Mouse (Mus musculus) MEL (cell line): ENCODE results near the gene Ccdc158.

Experiments
- CHD2 ChIP-seq: IDR thresholded peaks from 2 replicates; pipeline ENCODE4 v1.6.1; 2011; ENCODE audit warnings: low read length, improper control_type of control experiment
- CTCF ChIP-seq, 3 experiments: IDR thresholded peaks in 2 of 3; conservative IDR thresholded peaks in 1 of 3; 2 replicates each; pipeline ENCODE4 v1.5.1; 2011 to 2012; ENCODE audit warnings: low read length in 3 of 3, low read depth in 2 of 3, mild to moderate bottlenecking in 2 of 3, improper control_type of control experiment in 1 of 3, inconsistent platforms in 1 of 3, mixed read lengths in 1 of 3, moderate library complexity in 1 of 3; ENCODE audit not compliant: control insufficient read depth in 1 of 3, insufficient read depth in 1 of 3, poor library complexity in 1 of 3, severe bottlenecking in 1 of 3
- GATA1 ChIP-seq: IDR thresholded peaks from 2 replicates; pipeline ENCODE4 v1.6.1; 2011; ENCODE audit warnings: low read depth, low read length, improper control_type of control experiment
- MAX ChIP-seq: IDR thresholded peaks from 2 replicates; pipeline ENCODE4 v1.6.1; 2011; ENCODE audit warnings: low read length, improper control_type of control experiment
- MAZ ChIP-seq: IDR thresholded peaks from 2 replicates; pipeline ENCODE4 v1.6.1; 2012; ENCODE audit warnings: low read depth, mild to moderate bottlenecking, inconsistent platforms, low read length, improper control_type of control experiment
- MEF2A ChIP-seq: IDR thresholded peaks from 2 replicates; pipeline ENCODE4 v1.6.1; 2014; ENCODE audit warnings: low read depth, mild to moderate bottlenecking, inconsistent platforms, low read length, improper control_type of control experiment; ENCODE audit not compliant: poor library complexity, insufficient replicate concordance, severe bottlenecking; ENCODE audit errors: extremely low read depth
- MXI1 ChIP-seq: IDR thresholded peaks from 2 replicates; pipeline ENCODE4 v1.6.1; 2011; ENCODE audit warnings: mild to moderate bottlenecking, low read depth, low read length, improper control_type of control experiment
- POLR2A ChIP-seq, 2 experiments: IDR thresholded peaks; 2 replicates each; pipeline ENCODE4 v1.6.1; 2011 to 2012; ENCODE audit warnings: low read length in 2 of 2, mild to moderate bottlenecking in 2 of 2, control low read depth in 1 of 2, improper control_type of control experiment in 1 of 2, low read depth in 1 of 2, moderate library complexity in 1 of 2; ENCODE audit not compliant: control insufficient read depth in 1 of 2, insufficient read depth in 1 of 2, poor library complexity in 1 of 2
- POLR2AphosphoS5 ChIP-seq: IDR thresholded peaks from 2 replicates; pipeline ENCODE4 v1.6.1; 2012; ENCODE audit warnings: low read depth, borderline replicate concordance, mild to moderate bottlenecking, inconsistent platforms, low read length, moderate library complexity, mixed read lengths
- SIN3A ChIP-seq: IDR thresholded peaks from 2 replicates; pipeline ENCODE4 v1.6.1; 2012; ENCODE audit warnings: low read length, improper control_type of control experiment, inconsistent platforms
- TAL1 ChIP-seq: IDR thresholded peaks from 2 replicates; pipeline ENCODE4 v1.6.1; 2012; ENCODE audit warnings: mild to moderate bottlenecking, inconsistent platforms, low read length, moderate library complexity, mixed read lengths
- TBP ChIP-seq: IDR thresholded peaks from 2 replicates; pipeline ENCODE4 v1.8.0; 2011; ENCODE audit warnings: low read depth, low read length, improper control_type of control experiment
- USF2 ChIP-seq, 2 experiments: IDR thresholded peaks; 2 replicates each; pipeline ENCODE4 v1.6.1; 2011 to 2012; ENCODE audit warnings: improper control_type of control experiment in 2 of 2, low read length in 2 of 2, borderline replicate concordance in 1 of 2, inconsistent platforms in 1 of 2, low read depth in 1 of 2, mild to moderate bottlenecking in 1 of 2; ENCODE audit not compliant: insufficient read depth in 1 of 2
- ZNF384 ChIP-seq: IDR thresholded peaks from 2 replicates; pipeline ENCODE4 v1.6.1; 2012; ENCODE audit warnings: low read depth, mild to moderate bottlenecking, inconsistent platforms, low read length, improper control_type of control experiment

GRCm38 (mm10) chr5:92681861-92682260 is 6.8 kb upstream of the Ccdc158 start:
- TF ChIP-seq CTCF (IDR thresholded peaks at IDR 0.05 in 2 of 3, conservative IDR thresholded peaks at IDR 0.05 in 1 of 3; ENCODE audit: control insufficient read depth in 1 of 3, insufficient read depth in 1 of 3, low read depth in 2 of 3, low read length in 3 of 3, poor library complexity in 1 of 3, severe bottlenecking in 1 of 3), result no peak
- TF ChIP-seq TAL1, result no peak
- TF ChIP-seq TBP, result no peak
- no peak for TF ChIP-seq MEF2A
- TF ChIP-seq POLR2A (IDR thresholded peaks at IDR 0.05; ENCODE audit: control insufficient read depth in 1 of 2, insufficient read depth in 1 of 2, low read depth in 1 of 2, low read length in 2 of 2, poor library complexity in 1 of 2), result no peak
- TF ChIP-seq GATA1, result no peak
- TF ChIP-seq USF2 (IDR thresholded peaks at IDR 0.05; ENCODE audit: borderline replicate concordance in 1 of 2, insufficient read depth in 1 of 2, low read depth in 1 of 2, low read length in 2 of 2), result no peak
- no peak for TF ChIP-seq MXI1
- TF ChIP-seq SIN3A, result no peak
- no peak for TF ChIP-seq MAX
- TF ChIP-seq MAZ, result no peak
- no peak for TF ChIP-seq ZNF384
- no peak for TF ChIP-seq CHD2
- TF ChIP-seq POLR2AphosphoS5, result no peak
